Mouse (Mus musculus): Measurements from ENCODE around the gene Olfr782.
"Not testable (repeated sequence)": the region's sequence is repeated elsewhere in the genome, so short reads cannot be mapped to it uniquely, and the experiment has no call there.

The Olfr782 gene

GRCm38 (mm10) chr10:129348550-129348949 is at the start of gene Olfr782:
Gene Olfr782 (plus strand): TSS chr10:129348850.
- no peak for DNase-seq

GRCm38 (mm10) chr10:129312973-129313372 is 35.7 kb upstream of the Olfr782 start:
- DNase-seq = not testable (repeated sequence)

DNA sequence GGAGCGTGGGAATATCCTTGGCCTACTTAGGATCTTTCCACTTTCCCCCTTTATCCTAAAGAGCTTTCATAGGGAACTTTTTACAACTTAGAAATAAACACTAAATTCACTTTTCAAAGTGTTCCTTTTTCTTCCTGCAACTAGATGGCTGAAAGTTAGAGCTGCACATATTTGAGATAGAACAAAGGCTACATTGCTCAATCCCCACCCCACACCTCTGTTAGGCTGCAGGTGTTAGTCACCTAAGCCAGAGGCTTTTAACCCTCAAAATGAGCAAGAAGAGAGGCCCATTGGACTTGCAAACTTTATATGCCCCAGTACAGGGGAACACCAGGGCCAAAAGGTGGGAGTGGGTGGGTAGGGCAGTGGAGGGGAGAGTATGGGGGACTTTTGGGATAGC is 35.1 kb upstream of the Olfr782 start:
- DNase-seq = not testable (repeated sequence)

- no peak for DNase-seq
Measured at GRCm38 (mm10) chr10:129317817-129318216, 30.8 kb upstream of the Olfr782 start, which contains the start of gene Olfr780. Gene Olfr780 (plus strand): TSS chr10:129318117.

DNA sequence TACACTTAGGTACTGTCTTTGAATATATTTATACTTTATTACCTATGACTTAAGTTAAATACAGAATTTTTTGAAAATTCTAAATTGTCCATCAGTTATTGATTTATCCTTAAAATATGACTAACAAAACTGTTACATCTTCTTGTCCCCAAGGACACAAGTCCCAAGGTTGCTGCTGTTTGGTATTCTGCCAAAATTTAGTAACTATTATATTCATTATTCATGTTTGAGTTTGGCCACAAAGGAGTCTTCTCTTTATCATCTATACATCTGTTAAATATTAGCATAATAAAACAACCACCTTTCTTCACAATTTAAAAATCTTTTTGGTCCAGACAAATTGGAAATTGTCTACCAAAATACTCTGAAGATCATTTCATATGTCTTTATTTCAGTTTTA is 20.1 kb upstream of the Olfr782 start, which contains the start of gene Olfr781:
Olfr781 (plus strand) TSS at position 301 of the 400 bp plus-strand sequence.
- DNase-seq = no peak

- not testable (repeated sequence) for DNase-seq
Measured at GRCm38 (mm10) chr10:129352475-129352874, 3.8 kb downstream of the Olfr782 start.

DNA sequence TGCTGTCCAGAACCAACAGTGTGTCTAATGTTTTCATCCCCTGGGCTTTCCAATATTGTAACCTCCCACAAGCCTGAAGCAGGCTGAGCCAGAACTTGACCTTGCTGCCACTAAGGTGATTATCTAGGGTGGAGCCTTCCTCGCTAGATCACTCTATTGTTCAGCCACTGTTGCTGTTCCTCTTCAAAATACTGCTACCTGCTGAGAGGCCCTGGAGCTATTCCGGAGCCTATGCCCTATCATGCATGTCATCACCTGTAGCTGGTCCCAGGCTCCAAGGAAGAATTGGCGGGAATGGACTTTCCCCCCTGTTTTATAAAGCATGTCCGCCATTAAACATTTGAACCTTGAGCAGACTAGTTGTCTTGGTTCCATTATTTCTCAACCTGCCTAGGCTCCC is 7.8 kb downstream of the Olfr782 start:
- DNase-seq = not testable (repeated sequence)

DNA sequence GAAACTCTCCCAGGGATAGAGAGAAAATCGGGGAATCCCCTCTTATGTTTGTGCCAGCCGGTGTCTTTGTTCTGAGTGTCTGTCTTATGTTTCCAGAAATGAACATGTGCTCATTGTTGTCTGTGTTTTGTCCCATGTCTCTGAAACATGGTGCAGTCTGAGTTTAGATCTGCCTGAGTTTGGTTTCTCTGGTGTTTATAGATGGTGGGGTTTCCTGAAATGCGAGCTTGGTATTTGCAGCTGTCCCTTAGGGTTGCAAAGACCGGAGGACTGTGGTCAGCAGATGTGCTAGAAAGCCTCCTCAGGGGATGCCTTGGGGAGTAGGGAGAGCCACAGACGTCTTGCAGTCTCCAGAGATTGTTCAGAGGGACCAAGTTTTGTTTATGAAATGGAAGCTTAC is 8.7 kb downstream of the Olfr782 start:
- no peak for DNase-seq

DNA sequence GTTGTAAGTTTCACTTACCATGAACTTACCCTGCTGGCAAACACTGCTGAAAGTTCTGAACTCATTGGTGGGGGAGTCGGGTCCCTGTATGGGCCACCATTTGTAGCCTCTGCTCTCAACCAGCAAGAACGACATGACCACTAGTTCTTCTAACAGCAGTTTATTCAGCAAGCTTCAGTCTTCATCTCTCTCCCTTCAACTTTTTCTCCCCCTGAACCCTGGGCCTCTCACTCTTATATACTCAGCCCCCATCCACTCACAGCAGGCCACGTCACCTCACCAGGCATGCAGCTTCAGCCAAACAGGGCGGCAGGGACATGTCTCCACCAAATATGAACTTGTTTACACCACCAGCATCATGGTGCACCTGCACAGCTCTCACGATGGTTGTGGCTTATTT is 25.4 kb downstream of the Olfr782 start:
- DNase-seq = not testable (repeated sequence)

- DNase-seq = no peak
Measured at GRCm38 (mm10) chr10:129383783-129384182, 35.1 kb downstream of the Olfr782 start, which contains the start of gene Olfr784. Gene Olfr784 (plus strand): TSS chr10:129384083.

DNA sequence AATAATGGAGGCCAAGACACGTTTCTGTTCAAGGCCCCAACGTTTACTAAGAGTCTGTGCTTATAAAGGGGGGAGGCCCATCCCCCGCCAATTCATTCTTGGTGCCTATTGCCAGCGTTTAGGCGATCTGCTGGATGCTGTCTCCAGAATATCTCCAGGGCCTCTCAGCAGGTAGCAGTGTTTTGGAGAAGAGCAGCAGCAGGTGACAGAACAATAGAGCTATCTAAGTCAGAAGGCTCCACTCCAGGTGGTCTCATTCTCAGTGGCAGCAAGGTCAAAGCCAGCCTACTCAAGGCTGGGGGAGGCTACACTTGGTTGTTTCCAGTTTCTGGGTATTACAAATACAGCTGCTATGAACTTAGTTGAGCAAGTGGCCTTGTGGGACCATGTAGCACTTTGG is 52.2 kb downstream of the Olfr782 start:
- no peak for DNase-seq

Measured in thymus, postnatal 4 days (tissue).